Mouse (Mus musculus): ENCODE results near the gene Fxyd4.

GRCm38 (mm10) chr6:117888642-117889096 is 48.8 kb downstream of the Fxyd4 start:
- no peak for TF ChIP-seq CTCF (IDR thresholded peaks at IDR 0.05; ENCODE audit: low read depth, low read length)
- TF ChIP-seq POLR2A (IDR thresholded peaks at IDR 0.05; ENCODE audit: borderline replicate concordance, low read depth, low read length) = no peak
